Mouse (Mus musculus) thymus, adult 2 months (tissue): Measurements from ENCODE around the gene Whamm.

Source experiments
- CTCF ChIP-seq: fragments of 200-500 bp; IDR thresholded peaks from 2 replicates; pipeline ENCODE4 v1.5.1; 2012; ENCODE audit warnings: mild to moderate bottlenecking, control low read depth, low read length, moderate library complexity, borderline replicate concordance; ENCODE audit not compliant: control insufficient read depth, poor library complexity, insufficient read depth; ENCODE audit errors: extremely low read depth
- POLR2A ChIP-seq: fragments of 200-500 bp; IDR thresholded peaks from 2 replicates; pipeline ENCODE4 v1.6.1; 2012; ENCODE audit warnings: mild to moderate bottlenecking, low read length, control low read depth, moderate library complexity; ENCODE audit not compliant: control insufficient read depth, poor library complexity, insufficient read depth; ENCODE audit errors: extremely low read depth

DNA sequence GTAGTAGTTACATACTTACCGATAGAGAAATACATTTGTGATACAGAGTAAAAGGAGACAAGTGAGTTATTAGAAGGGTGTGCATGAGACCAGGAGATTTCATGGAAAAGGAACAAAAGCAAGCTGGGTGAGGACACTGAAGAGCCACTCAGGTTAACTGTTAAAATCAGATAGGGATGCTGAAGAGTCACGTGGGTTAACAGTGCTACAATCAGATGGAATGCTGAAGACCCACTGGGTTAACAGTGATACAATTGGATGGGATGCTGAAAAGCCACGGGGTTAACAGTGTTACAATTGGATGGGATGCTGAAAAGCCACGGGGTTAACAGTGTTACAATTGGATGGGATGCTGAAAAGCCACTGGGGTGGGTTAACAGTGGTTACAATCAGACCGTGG, 33.9 kb downstream of the Whamm start:
- TF ChIP-seq POLR2A (no peak), CTCF (no peak)
